Mouse (Mus musculus): ENCODE results near the gene Slc26a10.
"Not testable (repeated sequence)": the region's sequence is repeated elsewhere in the genome, so short reads cannot be mapped to it uniquely, and the experiment has no call there.

Slc26a10 gene

GRCm38 (mm10) chr10:127164631-127165353 lies 15.7 kb downstream of the Slc26a10 start, which contains the start of gene B4galnt1:
TSS of gene B4galnt1 (plus strand) at chr10:127165225.
- peak; percentile 86 for DNase-seq (ENCODE audit: low read depth in 2 of 2, low spot score in 2 of 2)

GRCm38 (mm10) chr10:127164190-127164589 lies 16.3 kb downstream of the Slc26a10 start:
- no peak for DNase-seq (ENCODE audit: low read depth in 2 of 2, low spot score in 2 of 2)

GRCm38 (mm10) chr10:127162771-127163261 lies 17.6 kb downstream of the Slc26a10 start:
- DNase-seq (ENCODE audit: low read depth in 2 of 2, low spot score in 2 of 2), result peak; percentile 82 to 85

GRCm38 (mm10) chr10:127160728-127161127 lies 19.7 kb downstream of the Slc26a10 start:
- no peak for DNase-seq (ENCODE audit: low read depth in 2 of 2, low spot score in 2 of 2)

- DNase-seq (ENCODE audit: low read depth in 2 of 2, low spot score in 2 of 2), result no peak
Observed at GRCm38 (mm10) chr10:127160081-127160480, 20.4 kb downstream of the Slc26a10 start.

GRCm38 (mm10) chr10:127158471-127158870 lies 22.0 kb downstream of the Slc26a10 start:
- no peak for DNase-seq (ENCODE audit: low read depth in 2 of 2, low spot score in 2 of 2)

- no peak for DNase-seq (ENCODE audit: low read depth in 2 of 2, low spot score in 2 of 2)
Observed at GRCm38 (mm10) chr10:127156511-127156910, 23.9 kb downstream of the Slc26a10 start.

- DNase-seq (ENCODE audit: low read depth in 2 of 2, low spot score in 2 of 2), result no peak
Observed at GRCm38 (mm10) chr10:127156089-127156488, 24.4 kb downstream of the Slc26a10 start.

- DNase-seq (ENCODE audit: low read depth in 2 of 2, low spot score in 2 of 2), result no peak
Observed at GRCm38 (mm10) chr10:127154652-127155051, 25.8 kb downstream of the Slc26a10 start.

- no peak for DNase-seq (ENCODE audit: low read depth in 2 of 2, low spot score in 2 of 2)
Observed at GRCm38 (mm10) chr10:127154241-127154640, 26.2 kb downstream of the Slc26a10 start.

GRCm38 (mm10) chr10:127153323-127153722 lies 27.1 kb downstream of the Slc26a10 start:
- no peak for DNase-seq (ENCODE audit: low read depth in 2 of 2, low spot score in 2 of 2)

GRCm38 (mm10) chr10:127152556-127152955 lies 27.9 kb downstream of the Slc26a10 start:
- not testable (repeated sequence) for DNase-seq (ENCODE audit: low read depth in 2 of 2, low spot score in 2 of 2)

GRCm38 (mm10) chr10:127151233-127151632 lies 29.2 kb downstream of the Slc26a10 start:
- not testable (repeated sequence) for DNase-seq (ENCODE audit: low read depth in 2 of 2, low spot score in 2 of 2)

GRCm38 (mm10) chr10:127150471-127150872 lies 30.0 kb downstream of the Slc26a10 start:
- peak; percentile 30 to 54 for DNase-seq (ENCODE audit: low read depth in 2 of 2, low spot score in 2 of 2)

GRCm38 (mm10) chr10:127147135-127147534 lies 33.3 kb downstream of the Slc26a10 start:
- DNase-seq (ENCODE audit: low read depth in 2 of 2, low spot score in 2 of 2), result no peak

GRCm38 (mm10) chr10:127145303-127145702 lies 35.1 kb downstream of the Slc26a10 start:
- DNase-seq (ENCODE audit: low read depth in 2 of 2, low spot score in 2 of 2), result peak in 1 of 2 experiments; percentile 14

- DNase-seq (ENCODE audit: low read depth in 2 of 2, low spot score in 2 of 2), result no peak
Observed at GRCm38 (mm10) chr10:127144536-127144935, 35.9 kb downstream of the Slc26a10 start.

- DNase-seq (ENCODE audit: low read depth in 2 of 2, low spot score in 2 of 2), result no peak
Observed at GRCm38 (mm10) chr10:127143228-127143627, 37.2 kb downstream of the Slc26a10 start.

GRCm38 (mm10) chr10:127141500-127141899 lies 38.9 kb downstream of the Slc26a10 start:
- peak; percentile 75 to 81 for DNase-seq (ENCODE audit: low read depth in 2 of 2, low spot score in 2 of 2)

GRCm38 (mm10) chr10:127140971-127141370 lies 39.5 kb downstream of the Slc26a10 start:
- no peak for DNase-seq (ENCODE audit: low read depth in 2 of 2, low spot score in 2 of 2)

- no peak for DNase-seq (ENCODE audit: low read depth in 2 of 2, low spot score in 2 of 2)
Observed at GRCm38 (mm10) chr10:127138328-127139141, 41.9 kb downstream of the Slc26a10 start.

- no peak for DNase-seq (ENCODE audit: low read depth in 2 of 2, low spot score in 2 of 2)
Observed at GRCm38 (mm10) chr10:127137896-127138295, 42.5 kb downstream of the Slc26a10 start.

All from CD8-positive naive resting alpha-beta T cell, adult 2 months (primary cell).